Mouse (Mus musculus) forebrain, embryonic 10.5 days (tissue): ENCODE data around the gene Yaf2. TPM values are rescaled to one million over a fixed set of nuclear protein-coding genes. Genes with fewer than 3 reads are reported as not detected.
"Not testable (repeated sequence)": the region's sequence is repeated elsewhere in the genome, so short reads cannot be mapped to it uniquely, and the experiment has no call there.

Experiments
- DNase-seq: peaks from one replicate; pipeline ENCODE4 v3.0.0-alpha.2; 2017; ENCODE audit warnings: low spot score; ENCODE audit errors: extremely low spot score
- H3K27ac ChIP-seq: fragments of 300-500 bp; sonication (generic); 2 replicates; pipeline ENCODE4 v1.5.1; 2016; ENCODE audit warnings: mild to moderate bottlenecking
- H3K27me3 ChIP-seq: fragments of 300-500 bp; sonication (generic); 2 replicates; pipeline ENCODE4 v1.6.1; 2016; ENCODE audit warnings: mild to moderate bottlenecking; ENCODE audit not compliant: poor library complexity, severe bottlenecking
- H3K36me3 ChIP-seq: fragments of 300-500 bp; sonication (generic); replicated peaks from 2 replicates; pipeline ENCODE4 v1.6.1; 2016; ENCODE audit warnings: mild to moderate bottlenecking, moderate library complexity
- H3K4me1 ChIP-seq: fragments of 300-500 bp; sonication (generic); 2 replicates; pipeline ENCODE4 v1.6.1; 2016
- H3K4me3 ChIP-seq: fragments of 300-500 bp; sonication (generic); 2 replicates; pipeline ENCODE4 v1.5.1; 2016; ENCODE audit warnings: mild to moderate bottlenecking, moderate library complexity
- H3K9me3 ChIP-seq: fragments of 300-500 bp; sonication (generic); 2 replicates; pipeline ENCODE4 v1.6.1; 2016; ENCODE audit warnings: mild to moderate bottlenecking, moderate library complexity
- WGBS: fragments of 180-500 bp; shearing (Covaris S2); methylation state at CpG from one replicate; pipeline ENCODE4 v1.1.7; 2016; 5-methylcytosine and 5-hydroxymethylcytosine counted together
- polyA plus RNA-seq: library from polyadenylated mRNA; unstranded; fragments of >200 nt; fragmentation: Nextera tagmentation; extraction: Ambion mirVana; gene quantifications from 2 replicates; pipeline ENCODE4 v1.2.1, GENCODE M21; 2016

The Yaf2 gene
- polyA plus RNA-seq, 1 experiment from 2014 or later = 91.2 TPM

- Histone ChIP-seq H3K4me3 (no peak overlapping the region), H3K9me3 (no peaks in the 10 kb centered on the region), H3K4me1 (peaks cover 13% of the 10 kb centered on the region), H3K36me3 (peaks cover 29% of the 10 kb centered on the region), H3K27ac (no peak overlapping the region), H3K27me3 (no peaks in the 10 kb centered on the region)
- no peak for DNase-seq
- 90% methylated on average over 7 of the region's 7 CpGs for WGBS
Observed at GRCm38 (mm10) chr15:93263566-93263965, 73.2 kb downstream of the Yaf2 start.

- peaks cover 13% of the 10 kb centered on the region for H3K4me1 ChIP-seq
- H3K27me3 ChIP-seq = no peaks in the 10 kb centered on the region
- no peak overlapping the region for H3K4me3 ChIP-seq
- no peak for DNase-seq
- 76% methylated on average over 5 of the region's 5 CpGs for WGBS
- H3K27ac ChIP-seq = no peak overlapping the region
- peaks cover 36% of the 10 kb centered on the region for H3K36me3 ChIP-seq
- no peaks in the 10 kb centered on the region for H3K9me3 ChIP-seq
Observed at GRCm38 (mm10) chr15:93262818-93263217, 73.9 kb downstream of the Yaf2 start.

GRCm38 (mm10) chr15:93262274-93262673 lies 74.5 kb downstream of the Yaf2 start:
- Histone ChIP-seq H3K4me3 (no peak overlapping the region), H3K36me3 (peaks cover 42% of the 10 kb centered on the region), H3K27ac (no peak overlapping the region), H3K27me3 (no peaks in the 10 kb centered on the region), H3K4me1 (peaks cover 10% of the 10 kb centered on the region), H3K9me3 (no peaks in the 10 kb centered on the region)
- 96% methylated on average over 5 of the region's 5 CpGs for WGBS
- no peak for DNase-seq

- Histone ChIP-seq H3K27me3 (no peaks in the 10 kb centered on the region), H3K4me3 (no peak overlapping the region), H3K4me1 (peaks cover 4% of the 10 kb centered on the region; the same call in 1 of the 2 replicates), H3K36me3 (peaks cover 58% of the 10 kb centered on the region), H3K9me3 (no peaks in the 10 kb centered on the region), H3K27ac (no peak overlapping the region)
- DNase-seq = no peak
- 86% methylated on average over 8 of the region's 8 CpGs for WGBS
Observed at GRCm38 (mm10) chr15:93259933-93260332, 76.8 kb downstream of the Yaf2 start.

GRCm38 (mm10) chr15:93255295-93255694 lies 81.4 kb downstream of the Yaf2 start:
- H3K9me3 ChIP-seq = no peaks in the 10 kb centered on the region
- 75% methylated on average over 10 of the region's 10 CpGs for WGBS
- H3K27me3 ChIP-seq = no peaks in the 10 kb centered on the region
- DNase-seq = no peak
- no peak overlapping the region for H3K27ac ChIP-seq
- H3K36me3 ChIP-seq = peaks cover 79% of the 10 kb centered on the region
- no peak overlapping the region for H3K4me3 ChIP-seq
- peaks cover 7% of the 10 kb centered on the region; the same call in 1 of the 2 replicates for H3K4me1 ChIP-seq

GRCm38 (mm10) chr15:93253172-93253571 lies 83.6 kb downstream of the Yaf2 start:
- Histone ChIP-seq H3K27ac (no peak overlapping the region), H3K27me3 (no peaks in the 10 kb centered on the region), H3K4me1 (peaks cover 7% of the 10 kb centered on the region; the same call in 1 of the 2 replicates), H3K4me3 (no peak overlapping the region), H3K9me3 (no peaks in the 10 kb centered on the region), H3K36me3 (peaks cover 81% of the 10 kb centered on the region)
- DNase-seq = no peak
- 95% methylated on average over 8 of the region's 8 CpGs for WGBS

GRCm38 (mm10) chr15:93252396-93252795 lies 84.3 kb downstream of the Yaf2 start:
- Histone ChIP-seq H3K27me3 (no peaks in the 10 kb centered on the region), H3K4me3 (no peak overlapping the region), H3K36me3 (peaks cover 79% of the 10 kb centered on the region), H3K27ac (no peak overlapping the region), H3K4me1 (peaks cover 7% of the 10 kb centered on the region; the same call in 1 of the 2 replicates), H3K9me3 (no peaks in the 10 kb centered on the region)
- DNase-seq = no peak
- 92% methylated on average over 6 of the region's 6 CpGs for WGBS

GRCm38 (mm10) chr15:93251553-93252250 lies 85.0 kb downstream of the Yaf2 start:
- 79% methylated on average over 13 of the region's 13 CpGs for WGBS
- Histone ChIP-seq H3K4me1 (peaks cover 7% of the 10 kb centered on the region; the same call in 1 of the 2 replicates), H3K4me3 (no peak overlapping the region), H3K9me3 (no peaks in the 10 kb centered on the region), H3K36me3 (peaks cover 79% of the 10 kb centered on the region), H3K27ac (no peak overlapping the region), H3K27me3 (no peaks in the 10 kb centered on the region)
- no peak for DNase-seq

GRCm38 (mm10) chr15:93243202-93243601 lies 93.5 kb downstream of the Yaf2 start:
- DNase-seq = no peak
- H3K27me3 ChIP-seq = no peaks in the 10 kb centered on the region
- H3K36me3 ChIP-seq = peaks cover 91% of the 10 kb centered on the region
- 94% methylated on average over 10 of the region's 10 CpGs for WGBS
- no peak overlapping the region for H3K4me3 ChIP-seq
- H3K9me3 ChIP-seq = no peaks in the 10 kb centered on the region
- H3K27ac ChIP-seq = no peak overlapping the region
- H3K4me1 ChIP-seq = no peaks in the 10 kb centered on the region

- not testable (repeated sequence) for H3K4me3 ChIP-seq, H3K27me3 ChIP-seq, H3K4me1 ChIP-seq, DNase-seq, H3K27ac ChIP-seq
- peaks cover 19% of the 10 kb centered on the region; the same call in 1 of the 2 replicates for H3K9me3 ChIP-seq
- H3K36me3 ChIP-seq = peaks cover 48% of the 10 kb centered on the region
- WGBS = 95% methylated on average over 10 of the region's 10 CpGs
Observed at GRCm38 (mm10) chr15:93236456-93236855, 100.3 kb downstream of the Yaf2 start.

Other genes starting within 250 kb of the Yaf2 start
- gene Gxylt1, start 61.8 kb downstream of the Yaf2 start, polyA plus RNA-seq = 16.0 and 17.1 TPM in 2 replicates
- gene Zcrb1, start 61.4 kb upstream of the Yaf2 start, polyA plus RNA-seq = 146 and 151 TPM in 2 replicates
- gene Pphln1, start 61.4 kb upstream of the Yaf2 start, polyA plus RNA-seq = 102 and 103 TPM in 2 replicates